In genomic region chr3:128113209-128113608, GRCm38 (mm10) we compare ENCODE assay signal across 23 mouse cellular contexts.
"Had no signal": no experiment of that assay in that cellular context is flagged by ENCODE, and none has a peak within 500 bp of the region (broad histone marks: within the 10 kb centered on the region; RNA-seq: fewer than 3 reads in every experiment).

No protein-coding gene starts in this region.

- H3K4me2 ChIP-seq: limb, embryonic 13.5 days; liver, embryonic 12.5 days; liver, embryonic 15.5 days; lung, embryonic 15.5 days; midbrain, embryonic 13.5 days; neural tube, embryonic 13.5 days had no signal

- ATAC-seq: liver, embryonic 12.5 days; midbrain, embryonic 13.5 days; midbrain, embryonic 16.5 days had no signal

- H3K4me1 ChIP-seq: limb, embryonic 13.5 days; liver, embryonic 12.5 days; liver, embryonic 15.5 days; lung, embryonic 15.5 days; megakaryocyte, embryonic 14.5 days; midbrain, embryonic 10.5 days; midbrain, embryonic 13.5 days; neural tube, embryonic 13.5 days had no signal

- H3K4me3 ChIP-seq: layer of hippocampus, adult 2 months; limb, embryonic 13.5 days; liver, embryonic 12.5 days; liver, embryonic 15.5 days; lung, embryonic 15.5 days; megakaryocyte, embryonic 14.5 days; midbrain, embryonic 10.5 days; midbrain, embryonic 13.5 days; myocyte; neural tube, embryonic 13.5 days had no signal

- H3K27me3 ChIP-seq: limb, embryonic 13.5 days; liver, embryonic 12.5 days; liver, embryonic 15.5 days; lung, embryonic 15.5 days; megakaryocyte, embryonic 14.5 days; midbrain, embryonic 13.5 days; neural tube, embryonic 13.5 days had no signal

- H3K9me3 ChIP-seq: limb, embryonic 13.5 days; liver, embryonic 12.5 days; liver, embryonic 15.5 days; lung, embryonic 15.5 days; midbrain, embryonic 10.5 days; midbrain, embryonic 13.5 days; neural tube, embryonic 13.5 days had no signal

- H3K36me3 ChIP-seq: limb, embryonic 13.5 days; liver, embryonic 12.5 days; liver, embryonic 15.5 days; lung, embryonic 15.5 days; midbrain, embryonic 10.5 days; midbrain, embryonic 13.5 days; neural tube, embryonic 13.5 days had no signal

- H3K27ac ChIP-seq: kidney, postnatal 0 days; layer of hippocampus, adult 2 months; limb, embryonic 13.5 days; liver, embryonic 12.5 days; liver, embryonic 15.5 days; lung, embryonic 15.5 days; midbrain, embryonic 10.5 days; midbrain, embryonic 13.5 days; neural tube, embryonic 13.5 days had no signal

- DNase-seq: kidney, adult 9 months; kidney, postnatal 25 days; layer of hippocampus, adult 9-11 months; liver; lung, adult 18-20 months; lung, postnatal 10 days; lung, postnatal 36 days; retina, postnatal 1 day; right cerebral cortex, postnatal 25 days; spleen, adult 18-20 months; thymus, postnatal 25 days had no signal

- H3K9ac ChIP-seq: limb, embryonic 13.5 days; liver, embryonic 12.5 days; liver, embryonic 15.5 days; lung, embryonic 15.5 days; midbrain, embryonic 13.5 days; neural tube, embryonic 13.5 days had no signal
